Mouse (Mus musculus) erythroblast, embryonic 14.5 days (primary cell): ENCODE data around the gene Atxn1.

Experiments used
- GATA1 ChIP-seq: IDR thresholded peaks from 2 replicates; pipeline ENCODE4 v1.6.1; 2012; ENCODE audit warnings: low read length, inconsistent platforms, mixed read lengths
- TAL1 ChIP-seq: IDR thresholded peaks from 3 replicates; pipeline ENCODE4 v1.6.1; 2012; ENCODE audit warnings: low read length, inconsistent platforms, mixed read lengths

DNA sequence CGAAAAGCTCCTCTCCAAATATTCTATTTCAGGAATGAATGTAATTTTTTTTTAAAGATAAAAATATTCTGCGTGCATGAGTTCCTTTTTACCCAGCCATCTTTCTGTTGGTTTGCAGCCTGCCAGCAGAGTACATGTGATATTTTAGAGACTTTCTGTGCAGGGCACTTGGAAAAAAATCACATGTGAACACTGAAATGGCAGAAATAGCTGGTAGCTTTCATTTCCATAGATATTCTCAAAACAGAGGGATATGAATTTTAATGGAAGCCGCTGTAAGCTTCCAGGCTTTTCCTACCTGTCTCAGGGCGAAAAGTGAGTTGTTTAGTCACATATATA is 142.3 kb downstream of the Atxn1 start:
- TF ChIP-seq TAL1, result no peak
- no peak for TF ChIP-seq GATA1
